8 mouse cellular contexts compared by ENCODE assay signal in genomic region chr5:124439447-124440093, GRCm38 (mm10). TPM values are rescaled to one million over a fixed set of nuclear protein-coding genes. Genes with fewer than 3 reads are reported as not detected.
DNase-seq lines count a peak whose midpoint lies in the region; ATAC-seq and TF ChIP-seq lines count a peak whose summit lies in the region.

TSS of gene Kmt5a (plus strand) at chr5:124439930.

- peak within 1 kb of the TSS; percentile 95 for H3K27ac ChIP-seq in forebrain, embryonic 10.5 days
- H3K27ac ChIP-seq in heart, embryonic 15.5 days = peak within 1 kb of the TSS; percentile 94
- peak within 1 kb of the TSS; percentile 81 for H3K27ac ChIP-seq in liver, embryonic 14.5 days
- peak within 1 kb of the TSS; percentile 79 for H3K27ac ChIP-seq in neural tube, embryonic 11.5 days (ENCODE audit: low read depth, low read length)
- peak within 1 kb of the TSS; percentile 83 for H3K27ac ChIP-seq in stomach, postnatal 0 days (replicated peaks)

- under 1% methylated on average over 34 of the region's 34 CpGs for WGBS in forebrain, embryonic 10.5 days
- WGBS in heart, embryonic 15.5 days = under 1% methylated on average over 34 of the region's 34 CpGs
- whole genome bisulfite sequencing in liver, embryonic 14.5 days (ENCODE audit: insufficient replicate concordance) = under 1% methylated on average over 34 of the region's 34 CpGs
- WGBS in neural tube, embryonic 11.5 days = under 1% methylated on average over 34 of the region's 34 CpGs
- WGBS in stomach, postnatal 0 days = under 1% methylated on average over 34 of the region's 34 CpGs

- H3K9ac ChIP-seq in heart, embryonic 15.5 days = peak within 1 kb of the TSS; percentile 86
- peak within 1 kb of the TSS; percentile 87 for H3K9ac ChIP-seq in liver, embryonic 14.5 days (replicated peaks)
- H3K9ac ChIP-seq in neural tube, embryonic 11.5 days (ENCODE audit: low read length) = peak within 1 kb of the TSS; percentile 69
- H3K9ac ChIP-seq in stomach, postnatal 0 days (ENCODE audit: low read length) = peak within 1 kb of the TSS; percentile 72

- peak; percentile 98 for ATAC-seq in heart, embryonic 15.5 days (replicated peaks; ENCODE audit: insufficient number of reproducible peaks, insufficient read depth, low FRiP score, low read depth)
- peak; percentile 95 for ATAC-seq in liver, embryonic 14.5 days (ENCODE audit: insufficient read depth)
- ATAC-seq in neural tube, embryonic 11.5 days (ENCODE audit: insufficient read depth, low FRiP score, low TSS enrichment) = peak; percentile 96
- ATAC-seq in stomach, postnatal 0 days (ENCODE audit: low FRiP score, low TSS enrichment) = peak; percentile 97

- peaks cover 22% of the 10 kb centered on the region for H3K4me1 ChIP-seq in forebrain, embryonic 10.5 days
- peaks cover 18% of the 10 kb centered on the region for H3K4me1 ChIP-seq in heart, embryonic 15.5 days (replicated peaks)
- H3K4me1 ChIP-seq in liver, embryonic 14.5 days (replicated peaks; ENCODE audit: control insufficient read depth in 2 of 2, insufficient read depth in 2 of 2, low read length in 1 of 2) = peaks cover 29 to 32% of the 10 kb centered on the region in 2 experiments
- peaks cover 4% of the 10 kb centered on the region; the same call in 1 of the 2 replicates for H3K4me1 ChIP-seq in neural tube, embryonic 11.5 days (ENCODE audit: control insufficient read depth, insufficient read depth, low read length)
- no peaks in the 10 kb centered on the region for H3K4me1 ChIP-seq in stomach, postnatal 0 days (replicated peaks; ENCODE audit: control insufficient read depth, insufficient read depth)

- H3K9me3 ChIP-seq in forebrain, embryonic 10.5 days = no peaks in the 10 kb centered on the region
- no peaks in the 10 kb centered on the region for H3K9me3 ChIP-seq in heart, embryonic 15.5 days (replicated peaks)
- no peaks in the 10 kb centered on the region for H3K9me3 ChIP-seq in liver, embryonic 14.5 days (ENCODE audit: control insufficient read depth, low read length)
- H3K9me3 ChIP-seq in neural tube, embryonic 11.5 days (ENCODE audit: control insufficient read depth, low read length) = no peaks in the 10 kb centered on the region
- H3K9me3 ChIP-seq in stomach, postnatal 0 days (ENCODE audit: control insufficient read depth, low read length) = no peaks in the 10 kb centered on the region

- H3K4me2 ChIP-seq in heart, embryonic 15.5 days = peak within 1 kb of the TSS; percentile 94
- H3K4me2 ChIP-seq in liver, embryonic 14.5 days (ENCODE audit: low read depth) = peak within 1 kb of the TSS; percentile 85
- H3K4me2 ChIP-seq in neural tube, embryonic 11.5 days (ENCODE audit: low read depth) = peak within 1 kb of the TSS; percentile 97
- peak within 1 kb of the TSS; percentile 89 for H3K4me2 ChIP-seq in stomach, postnatal 0 days (replicated peaks; ENCODE audit: low read depth)

- peaks cover 9% of the 10 kb centered on the region for H3K36me3 ChIP-seq in forebrain, embryonic 10.5 days (replicated peaks)
- no peaks in the 10 kb centered on the region for H3K36me3 ChIP-seq in heart, embryonic 15.5 days
- H3K36me3 ChIP-seq in liver, embryonic 14.5 days (replicated peaks; ENCODE audit: control insufficient read depth, insufficient read depth, low read depth) = peaks cover 4% of the 10 kb centered on the region
- H3K36me3 ChIP-seq in neural tube, embryonic 11.5 days (ENCODE audit: control insufficient read depth, insufficient read depth, low read length) = no peaks in the 10 kb centered on the region
- no peaks in the 10 kb centered on the region for H3K36me3 ChIP-seq in stomach, postnatal 0 days (ENCODE audit: control insufficient read depth, insufficient read depth, low read length)

- peak; percentile 33; the same call in 1 of the 2 replicates for TF ChIP-seq CTCF in liver, embryonic 14.5 days (IDR thresholded peaks at IDR 0.05; ENCODE audit: low read depth)
- peak; percentile 49 for TF ChIP-seq CTCF in stomach, postnatal 0 days (IDR thresholded peaks at IDR 0.05; ENCODE audit: low read depth)

- H3K4me3 ChIP-seq in forebrain, embryonic 10.5 days = peak within 1 kb of the TSS; percentile 77
- H3K4me3 ChIP-seq in heart, embryonic 15.5 days = peak within 1 kb of the TSS; percentile 73
- peak within 1 kb of the TSS; percentile 90 to 96 for H3K4me3 ChIP-seq in liver, embryonic 14.5 days (ENCODE audit: insufficient read depth in 1 of 2, low read depth in 2 of 2, low read length in 2 of 2)
- H3K4me3 ChIP-seq in neural tube, embryonic 11.5 days (ENCODE audit: low read depth, low read length) = peak within 1 kb of the TSS; percentile 74
- peak within 1 kb of the TSS; percentile 59 for H3K4me3 ChIP-seq in stomach, postnatal 0 days (ENCODE audit: low read depth, low read length)

- TF ChIP-seq EP300 in liver, embryonic 14.5 days (IDR thresholded peaks at IDR 0.05; ENCODE audit: low read depth) = peak; percentile 50
- TF ChIP-seq EP300 in stomach, postnatal 0 days (optimal IDR thresholded peaks at IDR 0.05) = peak; percentile 51

- no peaks in the 10 kb centered on the region for H3K27me3 ChIP-seq in forebrain, embryonic 10.5 days (ENCODE audit: poor library complexity, severe bottlenecking)
- no peaks in the 10 kb centered on the region for H3K27me3 ChIP-seq in heart, embryonic 15.5 days
- no peaks in the 10 kb centered on the region for H3K27me3 ChIP-seq in liver, embryonic 14.5 days (ENCODE audit: control insufficient read depth, insufficient read depth, low read length)
- no peaks in the 10 kb centered on the region for H3K27me3 ChIP-seq in neural tube, embryonic 11.5 days (ENCODE audit: control insufficient read depth, insufficient read depth, low read length)
- H3K27me3 ChIP-seq in stomach, postnatal 0 days (ENCODE audit: control insufficient read depth, insufficient read depth, low read length) = no peaks in the 10 kb centered on the region

- DNase-seq in CD8-positive naive resting alpha-beta T cell, adult 2 months (ENCODE audit: low read depth in 2 of 2, low spot score in 2 of 2) = peak; percentile 88 to 90
- DNase-seq in c-Kit-positive CD71-negative TER-119-negative erythroid progenitor cells, embryonic 14.5 days (ENCODE audit: low read depth) = peak; percentile 88
- peak; percentile 95 for DNase-seq in forebrain, embryonic 10.5 days (ENCODE audit: extremely low spot score, low spot score)
- DNase-seq in kidney, postnatal 25 days = peak; percentile 96 to 98
- peak; percentile 96 to 97 (median 96) for DNase-seq in liver, embryonic 14.5 days (ENCODE audit: low read depth in 3 of 3, low spot score in 3 of 3)
- DNase-seq in neural tube, embryonic 11.5 days (ENCODE audit: low spot score) = peak; percentile 97
- peak; percentile 96 for DNase-seq in stomach, postnatal 0 days (ENCODE audit: low spot score)

RNA-seq across cellular contexts. Expression of gene Kmt5a, which starts in this region (rescaled TPM):
- 41.0 and 41.6 TPM in 2 replicates for polyA plus RNA-seq in forebrain, embryonic 10.5 days (2016; fragmentation: Nextera tagmentation; extraction: Ambion mirVana)
- polyA plus RNA-seq in heart, embryonic 15.5 days (2015; fragmentation: Nextera tagmentation; extraction: Ambion mirVana) = 63.3 and 74.6 TPM in 2 replicates
- polyA plus RNA-seq in liver, embryonic 14.5 days (2012; rRNA removed) = 47.6 and 58.6 TPM in 2 replicates
- polyA plus RNA-seq in liver, embryonic 14.5 days (2014; fragmentation: Nextera tagmentation; extraction: Ambion mirVana) = 51.8 and 68.8 TPM in 2 replicates
- 115 and 121 TPM in 2 replicates for polyA plus RNA-seq in neural tube, embryonic 11.5 days (2014; fragmentation: Nextera tagmentation; extraction: Ambion mirVana)
- polyA plus RNA-seq in stomach, postnatal 0 days (2015; fragmentation: Nextera tagmentation; extraction: Ambion mirVana) = 64.1 and 90.2 TPM in 2 replicates

Comparison
In these comparisons a context has a peak if more than half of its experiments do, and no peak if none do; other contexts are left out.
1. Peak in every context shown above with its lines: DNase-seq, ATAC-seq, H3K4me3 ChIP-seq and H3K27ac ChIP-seq.